Mouse (Mus musculus): ENCODE data around the gene Btbd6.

The Btbd6 gene

GRCm38 (mm10) chr12:113012443-113012842 is 36.2 kb downstream of the Btbd6 start:
- DNase-seq, result no peak

GRCm38 (mm10) chr12:113013021-113013491 is 36.8 kb downstream of the Btbd6 start:
- peak in 1 of 2 experiments; percentile 27 for DNase-seq

GRCm38 (mm10) chr12:113013604-113014558 is 37.6 kb downstream of the Btbd6 start, which contains the start of gene Pacs2:
Gene Pacs2 (plus strand): TSS chr12:113014508.
- peak; percentile 90 to 92 for DNase-seq

- peak; percentile 45 to 52 for DNase-seq
Observed at GRCm38 (mm10) chr12:113014561-113015556, 38.6 kb downstream of the Btbd6 start.

GRCm38 (mm10) chr12:113015956-113016355 is 39.7 kb downstream of the Btbd6 start:
- DNase-seq, result no peak

- DNase-seq, result peak in 1 of 2 experiments; percentile 19
Observed at GRCm38 (mm10) chr12:113016976-113017375, 40.7 kb downstream of the Btbd6 start.

- no peak for DNase-seq
Observed at GRCm38 (mm10) chr12:113017429-113017984, 41.2 kb downstream of the Btbd6 start.

GRCm38 (mm10) chr12:113018763-113019162 is 42.5 kb downstream of the Btbd6 start:
- no peak for DNase-seq

- DNase-seq, result no peak
Observed at GRCm38 (mm10) chr12:113021488-113021887, 45.2 kb downstream of the Btbd6 start.

- no peak for DNase-seq
Observed at GRCm38 (mm10) chr12:113023082-113023481, 46.8 kb downstream of the Btbd6 start.

GRCm38 (mm10) chr12:113026557-113026956 is 50.3 kb downstream of the Btbd6 start:
- DNase-seq, result no peak

- DNase-seq, result no peak
Observed at GRCm38 (mm10) chr12:113027495-113027894, 51.2 kb downstream of the Btbd6 start.

GRCm38 (mm10) chr12:113028067-113028466 is 51.8 kb downstream of the Btbd6 start:
- DNase-seq, result no peak
